Mouse (Mus musculus) kidney, adult 2 months (tissue): ENCODE data around the gene Galnt10.

Experiments used
- CTCF ChIP-seq: fragments of 200-500 bp; conservative IDR thresholded peaks from 2 replicates; pipeline ENCODE4 v1.5.1; 2011; ENCODE audit warnings: low read depth, mild to moderate bottlenecking, control low read depth, low read length, moderate library complexity, mixed read lengths; ENCODE audit not compliant: insufficient read depth, insufficient read length
- POLR2A ChIP-seq: fragments of 200-500 bp; IDR thresholded peaks from one replicate; pipeline ENCODE4 v1.6.1; 2011; ENCODE audit warnings: low read depth, low read length, control low read depth

- peak; percentile 20; the same call in 1 of the 2 replicates for TF ChIP-seq CTCF
- no peak for TF ChIP-seq POLR2A
Measured at GRCm38 (mm10) chr11:57707114-57707798, 62.0 kb downstream of the Galnt10 start.
